Mouse (Mus musculus): ENCODE data around the gene Phf1. TPM values are rescaled to one million over a fixed set of nuclear protein-coding genes. Genes with fewer than 3 reads are reported as not detected.
A peak's percentile ranks its signal among the peaks of the same experiment; 100 is the strongest.

Gene Phf1
- total RNA-seq, 2 experiments from 2014 or later, result 33.8 to 39.5 TPM

GRCm38 (mm10) chr17:26935027-26935426, 2.2 kb downstream of the Phf1 start:
- Histone ChIP-seq H3K27ac (no peak overlapping the region), H3K4me3 (no peak overlapping the region)
- no peak for DNase-seq (ENCODE audit: extremely low spot score in 1 of 2, low spot score in 2 of 2)
- intact Hi-C loops (cut with DNase I), result no loop called here
- TF ChIP-seq CTCF (IDR thresholded peaks at IDR 0.05), result no peak

GRCm38 (mm10) chr17:26936453-26936852, 3.6 kb downstream of the Phf1 start:
- intact Hi-C loops (cut with DNase I), result no loop called here
- Histone ChIP-seq H3K27ac (no peak overlapping the region), H3K4me3 (no peak overlapping the region)
- no peak for TF ChIP-seq CTCF (IDR thresholded peaks at IDR 0.05)
- no peak for DNase-seq (ENCODE audit: extremely low spot score in 1 of 2, low spot score in 2 of 2)

GRCm38 (mm10) chr17:26936921-26937695, 4.3 kb downstream of the Phf1 start:
- TF ChIP-seq CTCF (IDR thresholded peaks at IDR 0.05), result no peak
- H3K4me3 ChIP-seq, result no peak overlapping the region
- intact Hi-C loops (cut with DNase I), result no loop called here
- H3K27ac ChIP-seq, result no peak overlapping the region
- DNase-seq (ENCODE audit: extremely low spot score in 1 of 2, low spot score in 2 of 2), result no peak

GRCm38 (mm10) chr17:26937883-26938695, 5.2 kb downstream of the Phf1 start:
- no peak for DNase-seq (ENCODE audit: extremely low spot score in 1 of 2, low spot score in 2 of 2)
- Histone ChIP-seq H3K27ac (peak overlapping the region; percentile 85), H3K4me3 (peak overlapping the region; percentile 88)
- intact Hi-C loops (cut with DNase I), result no loop called here
- TF ChIP-seq CTCF (IDR thresholded peaks at IDR 0.05), result no peak

GRCm38 (mm10) chr17:26938731-26939130, 5.9 kb downstream of the Phf1 start:
- intact Hi-C loops (cut with DNase I), result no loop called here

GRCm38 (mm10) chr17:26939178-26939972, 6.5 kb downstream of the Phf1 start, which contains the start of gene Cuta:
Gene Cuta (minus strand): TSS chr17:26939569.
- peak within 1 kb of the TSS; percentile 88 for H3K4me3 ChIP-seq
- peak; percentile 99 to 100 for DNase-seq (ENCODE audit: extremely low spot score in 1 of 2, low spot score in 2 of 2)
- peak within 1 kb of the TSS; percentile 96 for H3K27ac ChIP-seq
- intact Hi-C loops (cut with DNase I), result no loop called here
- no peak for TF ChIP-seq CTCF (IDR thresholded peaks at IDR 0.05)

More at GRCm38 (mm10) chr17:26938731-26939130, 5.9 kb downstream of the Phf1 start:
- Histone ChIP-seq H3K4me3 (peak overlapping the region; percentile 88), H3K27ac (peak overlapping the region; percentile 85)
- no peak for DNase-seq (ENCODE audit: extremely low spot score in 1 of 2, low spot score in 2 of 2)
- no peak for TF ChIP-seq CTCF (IDR thresholded peaks at IDR 0.05)

- H3K4me3 ChIP-seq, result peak overlapping the region; percentile 53
- peak overlapping the region; percentile 96 for H3K27ac ChIP-seq
- DNase-seq (ENCODE audit: extremely low spot score in 1 of 2, low spot score in 2 of 2), result no peak
- no peak for TF ChIP-seq CTCF (IDR thresholded peaks at IDR 0.05)
- intact Hi-C loops (cut with DNase I), result no loop called here
Observed at GRCm38 (mm10) chr17:26939973-26940300, 7.1 kb downstream of the Phf1 start.

GRCm38 (mm10) chr17:26941031-26941789, 8.4 kb downstream of the Phf1 start, which contains the start of gene Syngap1:
Gene Syngap1 (plus strand): TSS chr17:26941253.
- Histone ChIP-seq H3K27ac (peak within 1 kb of the TSS; percentile 96), H3K4me3 (peak within 1 kb of the TSS; percentile 62)
- no peak for DNase-seq (ENCODE audit: extremely low spot score in 1 of 2, low spot score in 2 of 2)
- intact Hi-C loops (cut with DNase I), result no loop called here
- TF ChIP-seq CTCF (IDR thresholded peaks at IDR 0.05), result no peak

- intact Hi-C loops (cut with DNase I), result no loop called here
- no peak for DNase-seq (ENCODE audit: extremely low spot score in 1 of 2, low spot score in 2 of 2)
- Histone ChIP-seq H3K4me3 (peak overlapping the region; percentile 62), H3K27ac (peak overlapping the region; percentile 96)
- TF ChIP-seq CTCF (IDR thresholded peaks at IDR 0.05), result no peak
Observed at GRCm38 (mm10) chr17:26941841-26942570, 9.2 kb downstream of the Phf1 start.

GRCm38 (mm10) chr17:26945824-26946495, 13.1 kb downstream of the Phf1 start:
- Histone ChIP-seq H3K4me3 (peak overlapping the region; percentile 75), H3K27ac (peak overlapping the region; percentile 97)
- DNase-seq (ENCODE audit: extremely low spot score in 1 of 2, low spot score in 2 of 2), result no peak
- TF ChIP-seq CTCF (IDR thresholded peaks at IDR 0.05), result no peak
- intact Hi-C loops (cut with DNase I), result loop anchor here (5.0 kb wide), 1 partner anchor 66 kb away; no protein-coding TSS in a partner anchor

All from left cerebral cortex, adult 2 months (tissue).